Mouse (Mus musculus): Measurements from ENCODE around the gene Tymp. TPM values are rescaled to one million over a fixed set of nuclear protein-coding genes. Genes with fewer than 3 reads are reported as not detected.
A peak's percentile ranks its signal among the peaks of the same experiment; 100 is the strongest.

Tymp gene
- polyA plus RNA-seq, 1 experiment from 2014 or later: 1.7 TPM

GRCm38 (mm10) chr15:89377938-89378828, 1.3 kb upstream of the Tymp start:
- Histone ChIP-seq H3K27me3 (ENCODE audit: control insufficient read depth, insufficient read depth, low read length) (peaks cover 32% of the 10 kb centered on the region), H3K4me1 (replicated peaks; ENCODE audit: control insufficient read depth, insufficient read depth, low read length) (peaks cover under 1% of the 10 kb centered on the region), H3K36me3 (ENCODE audit: control insufficient read depth, insufficient read depth, low read length) (no peaks in the 10 kb centered on the region), H3K9ac (ENCODE audit: low read depth, low read length) (peak overlapping the region; percentile 35), H3K9me3 (ENCODE audit: control insufficient read depth, low read length) (no peaks in the 10 kb centered on the region), H3K4me3 (ENCODE audit: low read depth, low read length) (peak overlapping the region; percentile 32), H3K27ac (ENCODE audit: low read depth, low read length) (no peak overlapping the region), H3K4me2 (replicated peaks; ENCODE audit: low read depth, low read length) (peak overlapping the region; percentile 62)
- DNase-seq (ENCODE audit: low spot score): no peak
- 10% methylated on average over 41 of the region's 46 CpGs for WGBS
- no peak for ATAC-seq (ENCODE audit: low FRiP score)

- WGBS: 5% methylated on average over 17 of the region's 18 CpGs
- Histone ChIP-seq H3K27me3 (ENCODE audit: control insufficient read depth, insufficient read depth, low read length) (peaks cover 32% of the 10 kb centered on the region), H3K4me1 (replicated peaks; ENCODE audit: control insufficient read depth, insufficient read depth, low read length) (peaks cover 4% of the 10 kb centered on the region), H3K4me2 (replicated peaks; ENCODE audit: low read depth, low read length) (no peak overlapping the region), H3K9me3 (ENCODE audit: control insufficient read depth, low read length) (no peaks in the 10 kb centered on the region), H3K9ac (ENCODE audit: low read depth, low read length) (no peak overlapping the region), H3K27ac (ENCODE audit: low read depth, low read length) (no peak overlapping the region), H3K4me3 (ENCODE audit: low read depth, low read length) (no peak overlapping the region), H3K36me3 (ENCODE audit: control insufficient read depth, insufficient read depth, low read length) (no peaks in the 10 kb centered on the region)
- no peak for ATAC-seq (ENCODE audit: low FRiP score)
- peak; percentile 36 for DNase-seq (ENCODE audit: low spot score)
Observed at GRCm38 (mm10) chr15:89377362-89377761, 523 bp upstream of the Tymp start.

- Histone ChIP-seq H3K27ac (ENCODE audit: low read depth, low read length) (no peak overlapping the region), H3K4me3 (ENCODE audit: low read depth, low read length) (no peak overlapping the region), H3K27me3 (ENCODE audit: control insufficient read depth, insufficient read depth, low read length) (peaks cover 32% of the 10 kb centered on the region), H3K4me2 (replicated peaks; ENCODE audit: low read depth, low read length) (no peak overlapping the region), H3K4me1 (replicated peaks; ENCODE audit: control insufficient read depth, insufficient read depth, low read length) (peaks cover 4% of the 10 kb centered on the region), H3K9me3 (ENCODE audit: control insufficient read depth, low read length) (no peaks in the 10 kb centered on the region), H3K36me3 (ENCODE audit: control insufficient read depth, insufficient read depth, low read length) (peaks cover 5% of the 10 kb centered on the region; the same call in 1 of the 2 replicates), H3K9ac (ENCODE audit: low read depth, low read length) (no peak overlapping the region)
- 87% methylated on average over 7 of the region's 7 CpGs for WGBS
- no peak for DNase-seq (ENCODE audit: low spot score)
- no peak for ATAC-seq (ENCODE audit: low FRiP score)
Observed at GRCm38 (mm10) chr15:89376040-89376439, 799 bp downstream of the Tymp start.

GRCm38 (mm10) chr15:89374801-89375534, 1.9 kb downstream of the Tymp start:
- no peak overlapping the region for H3K4me3 ChIP-seq (ENCODE audit: low read depth, low read length)
- 89% methylated on average over 17 of the region's 17 CpGs for WGBS
- no peak overlapping the region for H3K4me2 ChIP-seq (replicated peaks; ENCODE audit: low read depth, low read length)
- peaks cover 4% of the 10 kb centered on the region for H3K4me1 ChIP-seq (replicated peaks; ENCODE audit: control insufficient read depth, insufficient read depth, low read length)
- peaks cover 7% of the 10 kb centered on the region; the same call in 1 of the 2 replicates for H3K36me3 ChIP-seq (ENCODE audit: control insufficient read depth, insufficient read depth, low read length)
- H3K9ac ChIP-seq (ENCODE audit: low read depth, low read length): no peak overlapping the region; the same call in 1 of the 2 replicates
- no peaks in the 10 kb centered on the region for H3K9me3 ChIP-seq (ENCODE audit: control insufficient read depth, low read length)
- peaks cover 32% of the 10 kb centered on the region for H3K27me3 ChIP-seq (ENCODE audit: control insufficient read depth, insufficient read depth, low read length)
- H3K27ac ChIP-seq (ENCODE audit: low read depth, low read length): no peak overlapping the region
- DNase-seq (ENCODE audit: low spot score) (no peak), ATAC-seq (ENCODE audit: low FRiP score) (no peak)

GRCm38 (mm10) chr15:89374340-89374739, 2.5 kb downstream of the Tymp start:
- Histone ChIP-seq H3K4me3 (ENCODE audit: low read depth, low read length) (peak overlapping the region; percentile 65), H3K4me1 (replicated peaks; ENCODE audit: control insufficient read depth, insufficient read depth, low read length) (peaks cover 4% of the 10 kb centered on the region), H3K4me2 (replicated peaks; ENCODE audit: low read depth, low read length) (peak overlapping the region; percentile 88), H3K9ac (ENCODE audit: low read depth, low read length) (peak overlapping the region; percentile 88), H3K27me3 (ENCODE audit: control insufficient read depth, insufficient read depth, low read length) (peaks cover 29% of the 10 kb centered on the region), H3K36me3 (ENCODE audit: control insufficient read depth, insufficient read depth, low read length) (peaks cover 8% of the 10 kb centered on the region; the same call in 1 of the 2 replicates), H3K9me3 (ENCODE audit: control insufficient read depth, low read length) (no peaks in the 10 kb centered on the region), H3K27ac (ENCODE audit: low read depth, low read length) (0 out of 2 replicates have a peak overlapping the region, but pooled peaks have one; percentile 89)
- no peak for DNase-seq (ENCODE audit: low spot score)
- 61% methylated on average over 9 of the region's 9 CpGs for WGBS
- ATAC-seq (ENCODE audit: low FRiP score): no peak

GRCm38 (mm10) chr15:89373762-89374248, 3.0 kb downstream of the Tymp start, which contains the start of gene Sco2:
TSS of gene Sco2 (minus strand) at chr15:89373846.
- WGBS: under 1% methylated on average over 42 of the region's 42 CpGs

GRCm38 (mm10) chr15:89373027-89373761, 3.6 kb downstream of the Tymp start:
- DNase-seq (ENCODE audit: low spot score): peak; percentile 85
- H3K9ac ChIP-seq (ENCODE audit: low read depth, low read length): peak overlapping the region; percentile 88
- H3K27ac ChIP-seq (ENCODE audit: low read depth, low read length): peak overlapping the region; percentile 89

More at GRCm38 (mm10) chr15:89373762-89374248, 3.0 kb downstream of the Tymp start, which contains the start of gene Sco2:
- Histone ChIP-seq H3K27ac (ENCODE audit: low read depth, low read length) (peak within 1 kb of the TSS; percentile 89), H3K4me3 (ENCODE audit: low read depth, low read length) (peak within 1 kb of the TSS; percentile 65), H3K36me3 (ENCODE audit: control insufficient read depth, insufficient read depth, low read length) (peaks cover 8% of the 10 kb centered on the region; the same call in 1 of the 2 replicates), H3K4me2 (replicated peaks; ENCODE audit: low read depth, low read length) (peak within 1 kb of the TSS; percentile 88), H3K9me3 (ENCODE audit: control insufficient read depth, low read length) (no peaks in the 10 kb centered on the region), H3K4me1 (replicated peaks; ENCODE audit: control insufficient read depth, insufficient read depth, low read length) (peaks cover 4% of the 10 kb centered on the region; the same call in 1 of the 2 replicates), H3K9ac (ENCODE audit: low read depth, low read length) (peak within 1 kb of the TSS; percentile 88), H3K27me3 (ENCODE audit: control insufficient read depth, insufficient read depth, low read length) (peaks cover 23% of the 10 kb centered on the region)
- DNase-seq (ENCODE audit: low spot score) (peak; percentile 98), ATAC-seq (ENCODE audit: low FRiP score) (peak; percentile 82)

GRCm38 (mm10) chr15:89372536-89372935, 4.3 kb downstream of the Tymp start:
- H3K4me2 ChIP-seq (replicated peaks; ENCODE audit: low read depth, low read length): no peak overlapping the region; the same call in 1 of the 2 replicates
- H3K27ac ChIP-seq (ENCODE audit: low read depth, low read length): no peak overlapping the region
- DNase-seq (ENCODE audit: low spot score) (no peak), ATAC-seq (ENCODE audit: low FRiP score) (no peak)
- peaks cover 10% of the 10 kb centered on the region for H3K27me3 ChIP-seq (ENCODE audit: control insufficient read depth, insufficient read depth, low read length)
- peak overlapping the region; percentile 88; the same call in 1 of the 2 replicates for H3K9ac ChIP-seq (ENCODE audit: low read depth, low read length)
- no peaks in the 10 kb centered on the region for H3K9me3 ChIP-seq (ENCODE audit: control insufficient read depth, low read length)
- WGBS: 86% methylated on average over 7 of the region's 7 CpGs
- H3K4me1 ChIP-seq (replicated peaks; ENCODE audit: control insufficient read depth, insufficient read depth, low read length): peaks cover 4% of the 10 kb centered on the region; the same call in 1 of the 2 replicates
- H3K36me3 ChIP-seq (ENCODE audit: control insufficient read depth, insufficient read depth, low read length): peaks cover 15% of the 10 kb centered on the region; the same call in 1 of the 2 replicates
- peak overlapping the region; percentile 65; the same call in 1 of the 2 replicates for H3K4me3 ChIP-seq (ENCODE audit: low read depth, low read length)

More at GRCm38 (mm10) chr15:89373027-89373761, 3.6 kb downstream of the Tymp start:
- 3% methylated on average over 35 of the region's 35 CpGs for WGBS
- Histone ChIP-seq H3K4me1 (replicated peaks; ENCODE audit: control insufficient read depth, insufficient read depth, low read length) (peaks cover 4% of the 10 kb centered on the region; the same call in 1 of the 2 replicates), H3K9me3 (ENCODE audit: control insufficient read depth, low read length) (no peaks in the 10 kb centered on the region), H3K4me3 (ENCODE audit: low read depth, low read length) (peak overlapping the region; percentile 65), H3K27me3 (ENCODE audit: control insufficient read depth, insufficient read depth, low read length) (peaks cover 17% of the 10 kb centered on the region), H3K36me3 (ENCODE audit: control insufficient read depth, insufficient read depth, low read length) (peaks cover 11% of the 10 kb centered on the region; the same call in 1 of the 2 replicates), H3K4me2 (replicated peaks; ENCODE audit: low read depth, low read length) (peak overlapping the region; percentile 88)
- ATAC-seq (ENCODE audit: low FRiP score): peak; percentile 81

Measured in hindbrain, embryonic 11.5 days (tissue).